Mouse (Mus musculus) limb, embryonic 15.5 days (tissue): Measurements from ENCODE around the gene Retnlg. TPM values are rescaled to one million over a fixed set of nuclear protein-coding genes. Genes with fewer than 3 reads are reported as not detected.

Source experiments
- ATAC-seq: fragments of 200-750 bp; cut with Nextera tagmentation; 2 replicates; pipeline ENCODE4 v1.8.0; 2017; ENCODE audit warnings: low read depth, moderate TSS enrichment; ENCODE audit not compliant: insufficient number of reproducible peaks, low FRiP score, low TSS enrichment
- H3K27ac ChIP-seq: fragments of 300-500 bp; sonication (generic); 2 replicates; pipeline ENCODE4 v1.5.1; 2015; ENCODE audit warnings: moderate library complexity, mild to moderate bottlenecking, inconsistent platforms
- H3K27me3 ChIP-seq: fragments of 300-500 bp; sonication (generic); 2 replicates; pipeline ENCODE4 v1.6.1; 2015; ENCODE audit warnings: inconsistent platforms
- H3K36me3 ChIP-seq: fragments of 300-500 bp; sonication (generic); 2 replicates; pipeline ENCODE4 v1.6.1; 2015; ENCODE audit warnings: inconsistent platforms
- H3K4me1 ChIP-seq: fragments of 300-500 bp; sonication (generic); 2 replicates; pipeline ENCODE4 v1.6.1; 2015; ENCODE audit warnings: inconsistent platforms
- H3K4me2 ChIP-seq: fragments of 300-500 bp; sonication (generic); 2 replicates; pipeline ENCODE4 v1.6.1; 2015; ENCODE audit warnings: mild to moderate bottlenecking, inconsistent platforms
- H3K4me3 ChIP-seq: fragments of 300-500 bp; sonication (generic); 2 replicates; pipeline ENCODE4 v1.5.1; 2015; ENCODE audit warnings: mild to moderate bottlenecking, inconsistent platforms
- H3K9ac ChIP-seq: fragments of 300-500 bp; sonication (generic); 2 replicates; pipeline ENCODE4 v1.6.1; 2015; ENCODE audit warnings: inconsistent platforms
- H3K9me3 ChIP-seq: fragments of 300-500 bp; sonication (generic); 2 replicates; pipeline ENCODE4 v1.6.1; 2016; ENCODE audit warnings: inconsistent platforms
- WGBS: fragments of 180-500 bp; shearing (Covaris S2); methylation state at CpG from one replicate; pipeline ENCODE4 v1.1.7; 2015; 5-methylcytosine and 5-hydroxymethylcytosine counted together
- polyA plus RNA-seq: library from polyadenylated mRNA; unstranded; fragments of >200 nt; fragmentation: Nextera tagmentation; extraction: Ambion mirVana; gene quantifications from 2 replicates; pipeline ENCODE4 v1.2.1, GENCODE M21; 2015

Retnlg gene
- polyA plus RNA-seq, 1 experiment from 2014 or later = 1.4 TPM

- Histone ChIP-seq H3K9me3 (no peaks in the 10 kb centered on the region), H3K27me3 (no peaks in the 10 kb centered on the region), H3K27ac (no peak overlapping the region), H3K36me3 (no peaks in the 10 kb centered on the region), H3K4me3 (no peak overlapping the region), H3K9ac (no peak overlapping the region), H3K4me1 (no peaks in the 10 kb centered on the region), H3K4me2 (no peak overlapping the region)
- WGBS = 55% methylated on average over 2 of the region's 2 CpGs
- no peak for ATAC-seq
Observed at GRCm38 (mm10) chr16:48890733-48891132, 18.3 kb downstream of the Retnlg start.

DNA sequence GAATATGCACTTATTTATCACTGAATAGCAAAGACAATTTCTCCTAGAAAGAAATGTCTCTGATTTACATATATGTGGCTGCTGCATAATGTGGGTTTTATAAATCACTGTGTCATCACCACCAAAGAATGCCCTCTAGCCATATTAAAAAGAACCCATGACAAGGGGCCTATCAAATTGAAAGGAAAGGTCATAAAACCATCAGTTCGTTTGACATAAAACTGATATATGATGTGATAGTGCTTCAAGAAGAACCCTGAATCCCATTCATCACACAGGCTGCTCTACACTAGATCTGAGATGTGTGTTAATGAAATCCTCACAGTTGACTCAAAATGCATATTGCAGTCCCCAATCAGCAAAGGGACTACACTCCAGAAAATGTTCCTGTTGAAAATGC, 27.4 kb downstream of the Retnlg start:
- WGBS = 63% methylated on average over 1 of the region's 1 CpGs
- Histone ChIP-seq H3K27me3 (no peaks in the 10 kb centered on the region), H3K27ac (no peak overlapping the region), H3K4me1 (no peaks in the 10 kb centered on the region), H3K4me2 (no peak overlapping the region), H3K9me3 (no peaks in the 10 kb centered on the region), H3K4me3 (no peak overlapping the region), H3K9ac (no peak overlapping the region), H3K36me3 (no peaks in the 10 kb centered on the region)
- no peak for ATAC-seq

GRCm38 (mm10) chr16:48911184-48911583, 38.8 kb downstream of the Retnlg start:
- no peaks in the 10 kb centered on the region for H3K9me3 ChIP-seq
- no peak overlapping the region for H3K9ac ChIP-seq
- H3K4me1 ChIP-seq = no peaks in the 10 kb centered on the region
- H3K36me3 ChIP-seq = no peaks in the 10 kb centered on the region
- 97% methylated on average over 1 of the region's 1 CpGs for WGBS
- no peaks in the 10 kb centered on the region for H3K27me3 ChIP-seq
- H3K4me3 ChIP-seq = no peak overlapping the region
- no peak for ATAC-seq
- H3K27ac ChIP-seq = no peak overlapping the region
- H3K4me2 ChIP-seq = no peak overlapping the region

DNA sequence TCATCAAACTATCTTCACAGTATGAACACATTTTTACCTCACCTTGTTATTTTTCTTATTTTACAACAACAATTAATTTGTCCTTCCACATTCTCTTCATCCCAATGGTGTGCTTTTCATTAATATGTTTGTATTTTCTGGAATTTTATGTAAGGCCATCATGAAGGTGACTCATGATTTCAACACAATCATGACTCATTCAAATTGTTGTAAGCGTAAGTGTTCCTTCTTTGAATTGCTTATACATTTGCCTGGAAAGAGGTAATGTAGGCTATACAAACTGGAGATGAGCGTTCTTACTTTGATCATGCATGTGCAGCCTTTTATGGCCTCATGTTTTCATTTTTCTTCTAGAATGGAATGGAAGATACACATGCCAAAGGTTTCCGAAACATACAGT, 40.8 kb downstream of the Retnlg start:
- no peak overlapping the region for H3K4me2 ChIP-seq
- H3K4me3 ChIP-seq = no peak overlapping the region
- H3K27me3 ChIP-seq = no peaks in the 10 kb centered on the region
- no peak overlapping the region for H3K27ac ChIP-seq
- 91% methylated on average over 3 of the region's 3 CpGs for WGBS
- no peak overlapping the region for H3K9ac ChIP-seq
- no peaks in the 10 kb centered on the region for H3K4me1 ChIP-seq
- ATAC-seq = no peak
- no peaks in the 10 kb centered on the region for H3K36me3 ChIP-seq
- H3K9me3 ChIP-seq = no peaks in the 10 kb centered on the region

DNA sequence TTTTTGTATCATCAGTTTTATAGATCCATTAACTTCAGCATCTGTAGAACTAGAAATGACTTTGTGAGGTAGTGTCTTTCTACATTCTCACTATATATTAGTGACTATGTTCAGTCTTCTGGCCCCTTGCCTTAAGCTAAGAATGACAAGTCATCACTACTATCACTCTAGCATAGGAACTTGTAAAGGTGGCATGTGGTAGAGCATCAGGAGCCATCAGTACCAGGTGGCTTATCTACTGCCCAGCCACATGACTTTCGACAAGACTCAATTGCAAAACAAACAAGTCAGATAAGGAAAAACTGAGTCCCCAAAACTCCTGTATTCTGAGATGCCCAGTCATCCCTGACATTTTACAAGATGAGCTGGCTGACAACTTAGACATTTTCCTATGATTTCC, 51.3 kb downstream of the Retnlg start:
- WGBS = 96% methylated on average over 1 of the region's 1 CpGs
- H3K4me2 ChIP-seq = no peak overlapping the region
- no peak overlapping the region for H3K4me3 ChIP-seq
- H3K36me3 ChIP-seq = peaks cover 34% of the 10 kb centered on the region
- H3K27me3 ChIP-seq = no peaks in the 10 kb centered on the region
- no peak for ATAC-seq
- H3K9ac ChIP-seq = no peak overlapping the region
- H3K9me3 ChIP-seq = no peaks in the 10 kb centered on the region
- no peak overlapping the region for H3K27ac ChIP-seq
- H3K4me1 ChIP-seq = no peaks in the 10 kb centered on the region

Other genes starting within 250 kb of the Retnlg start
- gene Trat1, start 100.6 kb upstream of the Retnlg start, polyA plus RNA-seq = 0.08 TPM in 1 of 2 replicates, not detected in the other
- not detected in 2 replicates for gene Retnlb, start 55.8 kb upstream of the Retnlg start, polyA plus RNA-seq
- gene Retnla, start 30.1 kb upstream of the Retnlg start, polyA plus RNA-seq = not detected in 2 replicates
- gene Dzip3, start 121.5 kb downstream of the Retnlg start, polyA plus RNA-seq = 25.6 and 28.5 TPM in 2 replicates
- gene Cip2a, start 121.6 kb downstream of the Retnlg start, polyA plus RNA-seq = 22.6 and 23.1 TPM in 2 replicates
- 0.29 and 0.42 TPM in 2 replicates for gene Myh15, start 184.9 kb downstream of the Retnlg start, polyA plus RNA-seq